Mouse (Mus musculus) E14TG2a.4 (cell line): ENCODE data around the gene Spsb2.
A peak's percentile ranks its signal among the peaks of the same experiment; 100 is the strongest.
"Not testable (repeated sequence)": the region's sequence is repeated elsewhere in the genome, so short reads cannot be mapped to it uniquely, and the experiment has no call there.

ENCODE experiments used
- H3K27me3 ChIP-seq: 2 replicates; pipeline ENCODE4 v1.6.1; 2014; ENCODE audit warnings: low read length, control low read depth; ENCODE audit not compliant: insufficient read depth
- H3K36me3 ChIP-seq: 2 replicates; pipeline ENCODE4 v1.6.1; 2014; ENCODE audit warnings: low read length, control low read depth; ENCODE audit not compliant: insufficient read depth
- H3K4me1 ChIP-seq: replicated peaks from 2 replicates; pipeline ENCODE4 v1.6.1; 2014; ENCODE audit warnings: low read depth, low read length, control low read depth
- H3K4me3 ChIP-seq: replicated peaks from 2 replicates; pipeline ENCODE4 v1.5.1; 2014; ENCODE audit warnings: mild to moderate bottlenecking, low read length
- H3K9me3 ChIP-seq: 2 replicates; pipeline ENCODE4 v1.6.1; 2014; ENCODE audit warnings: low read length, control low read depth
- CTCF ChIP-seq: conservative IDR thresholded peaks from 2 replicates; pipeline ENCODE4 v1.5.1; 2014; ENCODE audit warnings: low read length
- NANOG ChIP-seq: IDR thresholded peaks from 2 replicates; pipeline ENCODE4 v1.6.1; 2014; ENCODE audit warnings: borderline replicate concordance, low read length, mixed read lengths
- POU5F1 ChIP-seq: IDR thresholded peaks from 2 replicates; pipeline ENCODE4 v1.6.1; 2014; ENCODE audit warnings: low read length, borderline replicate concordance

Gene Spsb2

DNA sequence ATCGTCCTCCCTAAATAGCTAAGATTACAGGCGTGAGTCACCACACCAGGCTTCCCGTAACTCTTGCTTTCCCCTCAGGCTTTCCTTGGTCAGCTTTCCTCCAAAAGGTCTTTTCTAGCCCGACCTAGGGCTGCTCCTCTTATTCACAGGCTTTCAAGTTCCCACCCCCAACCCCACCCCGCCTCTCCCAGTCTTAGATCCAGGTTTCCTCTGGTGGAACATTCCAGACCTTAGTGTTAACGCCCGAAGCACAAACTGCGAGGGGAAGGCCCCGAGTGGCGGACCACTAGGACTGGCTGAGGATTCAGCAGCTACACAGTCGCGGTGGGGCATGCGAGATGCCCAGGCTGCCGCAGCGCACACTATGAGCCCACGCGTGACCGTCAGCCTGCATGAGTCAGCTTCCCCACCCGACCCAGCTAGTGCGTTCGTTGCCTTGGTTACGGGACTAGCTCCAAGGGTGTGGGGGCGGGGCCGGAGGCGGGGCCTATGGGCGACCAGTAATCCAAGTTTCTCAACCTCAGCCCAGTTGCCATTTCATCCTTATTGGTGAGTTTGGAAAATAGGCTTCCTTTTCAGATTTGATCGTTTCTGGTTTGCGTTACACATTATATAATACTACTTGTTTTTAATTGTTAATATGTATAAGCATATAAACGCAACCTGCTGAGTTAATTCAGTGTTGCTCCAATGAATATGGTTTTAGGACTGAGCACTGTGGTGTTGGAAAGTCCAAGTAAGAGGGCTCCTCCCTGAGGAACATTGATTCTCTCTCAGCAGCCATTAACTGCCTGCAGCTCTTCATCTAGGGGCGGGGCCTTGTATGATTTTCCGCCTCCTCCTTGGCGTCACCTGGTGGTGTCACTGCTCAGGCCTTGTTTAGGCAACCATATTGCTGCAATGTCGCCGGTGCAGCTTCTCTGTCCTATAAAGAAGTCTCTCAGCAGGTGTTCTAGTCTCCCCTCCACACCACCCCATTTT, 2.8 kb upstream of the Spsb2 start:
- peaks cover 15% of the 10 kb centered on the region for H3K36me3 ChIP-seq
- no peaks in the 10 kb centered on the region for H3K9me3 ChIP-seq
- TF ChIP-seq POU5F1 (no peak), CTCF (peak; percentile 14; the same call in 1 of the 2 replicates)
- H3K27me3 ChIP-seq = no peaks in the 10 kb centered on the region
- peaks cover 66% of the 10 kb centered on the region for H3K4me1 ChIP-seq
- H3K4me3 ChIP-seq = peak overlapping the region; percentile 75

DNA sequence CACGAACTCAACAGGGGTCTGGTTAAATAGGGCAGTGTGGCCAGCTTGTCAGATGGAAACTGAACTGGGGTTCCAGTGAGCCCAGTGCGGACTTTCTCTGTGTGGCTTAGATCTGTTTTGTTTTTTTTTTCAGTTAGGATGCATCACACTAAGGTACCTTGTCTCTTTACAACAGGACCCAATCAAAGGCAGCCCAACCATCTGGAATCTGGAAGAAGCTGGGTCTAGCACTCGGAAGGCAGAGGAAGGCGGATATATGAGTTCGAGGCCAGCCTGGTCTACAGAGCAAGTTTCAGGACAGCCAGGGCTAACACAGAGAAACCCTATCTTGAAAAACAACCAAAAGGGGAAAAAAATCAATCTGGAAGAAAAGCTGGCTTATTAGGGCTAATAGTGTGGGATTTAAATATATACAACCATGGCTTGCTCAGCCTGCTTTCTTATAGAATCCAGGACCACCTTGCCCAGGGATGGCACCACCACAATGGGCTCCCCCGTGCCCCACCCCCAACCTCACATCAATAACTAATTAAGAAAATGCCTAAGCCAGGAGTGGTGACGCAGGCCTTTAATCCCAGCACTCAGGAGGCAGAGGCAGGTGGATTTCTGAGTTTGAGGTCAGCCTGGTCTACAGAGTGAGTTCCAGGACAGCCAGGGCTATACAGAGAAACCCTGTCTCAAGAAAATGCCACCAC, 1.9 kb upstream of the Spsb2 start:
- Histone ChIP-seq H3K9me3 (no peaks in the 10 kb centered on the region), H3K4me3 (peak overlapping the region; percentile 75), H3K27me3 (no peaks in the 10 kb centered on the region), H3K4me1 (peaks cover 75% of the 10 kb centered on the region), H3K36me3 (peaks cover 24% of the 10 kb centered on the region)
- TF ChIP-seq POU5F1 = no peak
- no peak for TF ChIP-seq CTCF
- no peak for TF ChIP-seq NANOG

- Histone ChIP-seq H3K27me3 (no peaks in the 10 kb centered on the region), H3K4me3 (no peak overlapping the region), H3K36me3 (peaks cover 32% of the 10 kb centered on the region), H3K4me1 (peaks cover 83% of the 10 kb centered on the region), H3K9me3 (no peaks in the 10 kb centered on the region)
- TF ChIP-seq CTCF (no peak), NANOG (no peak)
These were observed 1.1 kb upstream of the Spsb2 start for GRCm38 (mm10) chr6:124807366-124807765.

- H3K36me3 ChIP-seq = peaks cover 38% of the 10 kb centered on the region
- TF ChIP-seq NANOG (no peak), CTCF (no peak), POU5F1 (no peak)
- H3K4me3 ChIP-seq = 0 out of 2 replicates have a peak overlapping the region, but pooled peaks have one; percentile 83
These were observed 489 bp upstream of the Spsb2 start for GRCm38 (mm10) chr6:124807986-124808357.

DNA sequence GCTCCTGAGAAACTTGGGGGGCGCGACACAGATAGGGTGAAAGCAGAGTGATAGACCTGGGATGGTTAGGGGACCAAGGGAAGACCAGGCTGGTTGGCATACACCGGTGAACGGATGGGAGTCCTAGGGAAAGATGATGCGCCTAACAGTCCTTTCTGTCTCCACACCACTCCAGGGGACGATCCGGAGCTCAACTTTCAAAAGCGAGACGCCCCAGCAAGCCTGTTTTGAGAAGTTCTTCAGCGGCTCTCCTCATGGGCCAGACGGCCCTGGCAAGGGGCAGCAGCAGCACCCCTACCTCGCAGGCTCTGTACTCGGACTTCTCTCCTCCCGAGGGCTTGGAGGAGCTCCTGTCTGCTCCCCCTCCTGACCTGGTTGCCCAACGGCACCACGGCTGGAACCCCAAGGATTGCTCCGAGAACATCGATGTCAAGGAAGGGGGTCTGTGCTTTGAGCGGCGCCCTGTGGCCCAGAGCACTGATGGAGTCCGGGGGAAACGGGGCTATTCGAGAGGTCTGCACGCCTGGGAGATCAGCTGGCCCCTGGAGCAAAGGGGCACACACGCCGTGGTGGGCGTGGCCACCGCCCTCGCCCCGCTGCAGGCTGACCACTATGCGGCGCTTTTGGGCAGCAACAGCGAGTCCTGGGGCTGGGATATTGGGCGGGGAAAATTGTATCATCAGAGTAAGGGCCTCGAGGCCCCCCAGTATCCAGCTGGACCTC, 752 bp downstream of the Spsb2 start:
- Histone ChIP-seq H3K36me3 (peaks cover 42% of the 10 kb centered on the region), H3K4me1 (peaks cover 78% of the 10 kb centered on the region), H3K27me3 (no peaks in the 10 kb centered on the region), H3K4me3 (peak overlapping the region; percentile 83), H3K9me3 (no peaks in the 10 kb centered on the region)
- TF ChIP-seq CTCF (peak; percentile 12; the same call in 1 of the 2 replicates), POU5F1 (no peak), NANOG (no peak)

More at GRCm38 (mm10) chr6:124807986-124808357, 489 bp upstream of the Spsb2 start:
- peaks cover 86% of the 10 kb centered on the region for H3K4me1 ChIP-seq
- H3K9me3 ChIP-seq = no peaks in the 10 kb centered on the region
- H3K27me3 ChIP-seq = no peaks in the 10 kb centered on the region

- Histone ChIP-seq H3K4me3 (peak overlapping the region; percentile 83), H3K27me3 (no peaks in the 10 kb centered on the region), H3K4me1 (peaks cover 78% of the 10 kb centered on the region), H3K36me3 (peaks cover 43% of the 10 kb centered on the region), H3K9me3 (no peaks in the 10 kb centered on the region)
- TF ChIP-seq POU5F1 (no peak), NANOG (no peak), CTCF (no peak)
These were observed 1.5 kb downstream of the Spsb2 start for GRCm38 (mm10) chr6:124809775-124810538.

GRCm38 (mm10) chr6:124810566-124811402, 2.3 kb downstream of the Spsb2 start:
- Histone ChIP-seq H3K4me1 (peaks cover 82% of the 10 kb centered on the region), H3K36me3 (peaks cover 52% of the 10 kb centered on the region)
- H3K4me3 ChIP-seq, H3K9me3 ChIP-seq, H3K27me3 ChIP-seq: not testable (repeated sequence)

DNA sequence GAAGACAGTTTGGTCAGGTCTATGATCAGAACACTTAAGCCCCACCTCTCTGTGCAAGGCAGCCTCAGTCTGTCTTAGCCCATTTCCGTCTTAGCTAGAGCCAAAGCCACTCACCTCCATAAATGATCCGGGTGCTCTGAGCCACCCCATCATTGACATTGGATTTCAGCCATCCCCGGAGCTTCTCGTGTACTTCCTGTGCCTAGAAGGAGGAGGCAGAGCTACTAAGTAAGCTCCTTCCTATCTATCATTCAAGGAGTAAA, 2.9 kb downstream of the Spsb2 start:
- Histone ChIP-seq H3K4me1 (peaks cover 77% of the 10 kb centered on the region), H3K36me3 (peaks cover 57% of the 10 kb centered on the region), H3K4me3 (peak overlapping the region; percentile 87), H3K9me3 (no peaks in the 10 kb centered on the region), H3K27me3 (no peaks in the 10 kb centered on the region)
- TF ChIP-seq POU5F1 (no peak), NANOG (no peak), CTCF (no peak)
